Mouse (Mus musculus) intestine, embryonic 16.5 days (tissue): ENCODE data around the gene Dppa2. TPM values are rescaled to one million over a fixed set of nuclear protein-coding genes. Genes with fewer than 3 reads are reported as not detected.
"Not testable (repeated sequence)": the region's sequence is repeated elsewhere in the genome, so short reads cannot be mapped to it uniquely, and the experiment has no call there.

ENCODE experiments used
- ATAC-seq: fragments of 200-750 bp; cut with Nextera tagmentation; 2 replicates; pipeline ENCODE4 v1.8.0; 2017; ENCODE audit warnings: moderate TSS enrichment, moderate library complexity
- H3K27ac ChIP-seq: fragments of 300-500 bp; sonication (generic); 2 replicates; pipeline ENCODE4 v1.5.1; 2014; ENCODE audit warnings: mild to moderate bottlenecking, low read length
- H3K27me3 ChIP-seq: fragments of 300-500 bp; sonication (generic); replicated peaks from 2 replicates; pipeline ENCODE4 v1.6.1; 2014; ENCODE audit warnings: low read length, control low read depth, mixed read lengths; ENCODE audit not compliant: control insufficient read depth, insufficient read depth
- H3K36me3 ChIP-seq: fragments of 300-500 bp; sonication (generic); 2 replicates; pipeline ENCODE4 v1.6.1; 2014; ENCODE audit warnings: low read length, control low read depth; ENCODE audit not compliant: control insufficient read depth, insufficient read depth
- H3K4me1 ChIP-seq: fragments of 300-500 bp; sonication (generic); 2 replicates; pipeline ENCODE4 v1.6.1; 2014; ENCODE audit warnings: low read length, control low read depth, mixed read lengths; ENCODE audit not compliant: control insufficient read depth, insufficient read depth
- H3K4me2 ChIP-seq: fragments of 300-500 bp; sonication (generic); 2 replicates; pipeline ENCODE4 v1.6.1; 2014; ENCODE audit warnings: low read depth, low read length, control low read depth
- H3K4me3 ChIP-seq: fragments of 300-500 bp; sonication (generic); 2 replicates; pipeline ENCODE4 v1.5.1; 2014; ENCODE audit warnings: mild to moderate bottlenecking, low read length
- H3K9ac ChIP-seq: fragments of 300-500 bp; sonication (generic); 2 replicates; pipeline ENCODE4 v1.6.1; 2014; ENCODE audit warnings: low read depth, low read length
- H3K9me3 ChIP-seq: fragments of 300-500 bp; sonication (generic); 2 replicates; pipeline ENCODE4 v1.6.1; 2016; ENCODE audit warnings: low read length, control low read depth; ENCODE audit not compliant: control insufficient read depth
- WGBS: fragments of 180-500 bp; shearing (Covaris S2); extraction: QIAGEN DNeasy Blood & Tissue Kit; methylation state at CpG from one replicate; pipeline ENCODE4 v1.1.7; 2014; 5-methylcytosine and 5-hydroxymethylcytosine counted together
- polyA plus RNA-seq: library from polyadenylated mRNA; unstranded; fragments of >200 nt; fragmentation: Nextera tagmentation; extraction: Ambion mirVana; gene quantifications from 2 replicates; pipeline ENCODE4 v1.2.1, GENCODE M21; 2015

The Dppa2 gene
- polyA plus RNA-seq, 1 experiment from 2014 or later: 0.06 TPM

- no peaks in the 10 kb centered on the region for H3K27me3 ChIP-seq
- no peaks in the 10 kb centered on the region for H3K9me3 ChIP-seq
- no peak overlapping the region for H3K4me3 ChIP-seq
- H3K36me3 ChIP-seq: no peaks in the 10 kb centered on the region
- WGBS: 47% methylated on average over 14 of the region's 14 CpGs
- no peaks in the 10 kb centered on the region for H3K4me1 ChIP-seq
- H3K9ac ChIP-seq: no peak overlapping the region
- H3K27ac ChIP-seq: no peak overlapping the region
- peak; percentile 59 for ATAC-seq
- no peak overlapping the region for H3K4me2 ChIP-seq
These were observed 6.1 kb upstream of the Dppa2 start for GRCm38 (mm10) chr16:48297384-48298136.

DNA sequence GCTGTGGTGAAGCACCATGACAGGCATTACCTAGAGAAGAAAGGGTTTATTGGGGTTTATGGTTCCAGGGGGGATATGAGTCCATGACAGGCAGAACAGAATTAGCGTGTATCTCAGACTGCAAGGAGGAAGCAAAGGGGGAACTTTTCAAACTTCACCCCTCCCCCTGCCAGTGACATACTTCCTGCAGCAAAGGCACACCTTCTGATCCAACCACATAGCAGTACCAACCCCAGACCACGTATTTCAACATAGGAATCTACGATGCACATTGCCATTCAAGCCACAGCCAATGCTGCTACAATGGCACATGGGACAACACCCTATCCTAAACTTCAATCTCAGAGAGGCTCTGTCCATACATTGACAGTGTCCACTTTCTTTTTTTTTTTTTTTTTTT, 3.8 kb upstream of the Dppa2 start:
- Histone ChIP-seq H3K4me3 (no peak overlapping the region), H3K9me3 (no peaks in the 10 kb centered on the region), H3K9ac (no peak overlapping the region), H3K4me2 (no peak overlapping the region), H3K27ac (no peak overlapping the region), H3K4me1 (0 out of 2 replicates have a peak, but pooled peaks cover 2% of the 10 kb centered on the region), H3K27me3 (no peaks in the 10 kb centered on the region), H3K36me3 (no peaks in the 10 kb centered on the region)
- 80% methylated on average over 3 of the region's 3 CpGs for WGBS
- ATAC-seq: no peak

DNA sequence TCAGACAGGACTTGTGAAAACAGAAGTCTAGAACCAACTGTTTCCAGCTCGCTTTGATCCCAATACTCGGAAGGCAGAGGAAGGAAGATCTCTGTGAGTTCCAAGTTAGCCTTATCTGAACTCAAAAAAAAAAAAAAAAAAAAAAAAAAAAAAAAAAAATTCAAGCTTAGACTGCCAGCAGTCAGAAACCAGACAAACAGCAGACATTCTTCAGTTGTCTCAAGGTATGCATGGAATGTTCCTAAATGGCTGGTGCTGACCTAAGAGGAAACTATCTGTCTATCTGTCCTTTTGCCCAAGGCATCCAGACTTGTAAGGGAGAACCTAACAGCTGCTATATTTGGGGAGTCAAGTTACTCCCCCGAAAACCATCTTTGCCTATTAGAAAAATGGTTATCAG, 275 bp downstream of the Dppa2 start:
- Histone ChIP-seq H3K36me3 (no peaks in the 10 kb centered on the region), H3K4me3 (no peak overlapping the region), H3K9ac (no peak overlapping the region), H3K9me3 (no peaks in the 10 kb centered on the region), H3K4me2 (no peak overlapping the region), H3K27ac (no peak overlapping the region), H3K27me3 (no peaks in the 10 kb centered on the region), H3K4me1 (0 out of 2 replicates have a peak, but pooled peaks cover 2% of the 10 kb centered on the region)
- no peak for ATAC-seq
- 57% methylated on average over 3 of the region's 3 CpGs for WGBS

- not testable (repeated sequence) for H3K4me2 ChIP-seq
These were observed 5.2 kb downstream of the Dppa2 start for GRCm38 (mm10) chr16:48308916-48309315.

GRCm38 (mm10) chr16:48309912-48310630, 6.4 kb downstream of the Dppa2 start:
- H3K27me3 ChIP-seq: no peaks in the 10 kb centered on the region
- no peaks in the 10 kb centered on the region for H3K4me1 ChIP-seq
- H3K36me3 ChIP-seq: no peaks in the 10 kb centered on the region
- ATAC-seq: no peak
- H3K4me3 ChIP-seq: no peak overlapping the region
- H3K27ac ChIP-seq: no peak overlapping the region
- WGBS: 78% methylated on average over 12 of the region's 12 CpGs
- no peak overlapping the region for H3K4me2 ChIP-seq
- H3K9ac ChIP-seq: no peak overlapping the region
- H3K9me3 ChIP-seq: no peaks in the 10 kb centered on the region

More at GRCm38 (mm10) chr16:48308916-48309315, 5.2 kb downstream of the Dppa2 start:
- not testable (repeated sequence) for ATAC-seq, H3K27ac ChIP-seq, H3K27me3 ChIP-seq, H3K36me3 ChIP-seq, H3K9me3 ChIP-seq, H3K4me1 ChIP-seq, H3K4me3 ChIP-seq, H3K9ac ChIP-seq
- 95% methylated on average over 10 of the region's 10 CpGs for WGBS

DNA sequence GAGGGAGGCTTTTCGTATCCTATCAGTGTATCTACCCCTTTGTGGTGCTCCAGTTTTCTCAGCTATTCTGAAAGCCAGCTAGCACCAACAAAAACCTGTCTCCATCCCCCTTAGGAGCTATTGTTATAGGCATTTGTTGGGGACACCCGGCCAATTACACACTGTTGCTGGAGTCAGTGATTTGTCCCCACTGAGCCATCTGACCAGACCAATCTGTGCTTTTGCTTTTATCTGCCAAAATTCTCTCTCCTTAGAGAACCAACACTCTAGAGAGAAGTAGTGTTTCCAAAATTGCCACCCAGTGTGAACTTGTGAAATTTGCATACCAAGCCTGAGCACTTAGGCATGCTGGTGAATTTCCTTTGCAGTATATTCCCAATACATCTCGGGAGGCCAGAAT, 11.6 kb downstream of the Dppa2 start:
- ATAC-seq: no peak
- WGBS: 84% methylated on average over 3 of the region's 3 CpGs
- H3K36me3 ChIP-seq: no peaks in the 10 kb centered on the region
- no peaks in the 10 kb centered on the region for H3K4me1 ChIP-seq
- no peak overlapping the region for H3K4me2 ChIP-seq
- no peak overlapping the region for H3K27ac ChIP-seq
- H3K9ac ChIP-seq: no peak overlapping the region
- H3K9me3 ChIP-seq: no peaks in the 10 kb centered on the region
- H3K27me3 ChIP-seq: no peaks in the 10 kb centered on the region
- no peak overlapping the region for H3K4me3 ChIP-seq

DNA sequence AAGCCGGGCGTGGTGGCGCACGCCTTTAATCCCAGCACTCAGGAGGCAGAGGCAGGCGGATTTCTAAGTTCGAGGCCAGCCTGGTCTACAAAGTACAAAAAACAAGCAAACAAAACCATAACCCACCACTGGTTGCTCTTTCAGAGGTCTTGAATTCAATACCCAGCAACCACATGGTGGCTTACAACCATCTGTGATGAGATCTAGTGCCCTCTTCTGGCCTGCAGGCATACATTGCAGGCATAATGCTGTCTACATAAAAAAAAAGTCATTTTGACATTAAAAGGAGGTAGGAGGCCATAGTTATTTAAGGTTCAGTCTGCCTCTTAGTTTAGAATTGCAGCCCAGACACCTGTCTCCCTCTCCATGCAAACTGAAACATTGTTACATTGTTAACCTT, 17.1 kb downstream of the Dppa2 start:
- Histone ChIP-seq H3K36me3 (no peaks in the 10 kb centered on the region), H3K4me1 (no peaks in the 10 kb centered on the region), H3K4me3 (no peak overlapping the region), H3K9me3 (no peaks in the 10 kb centered on the region), H3K9ac (no peak overlapping the region), H3K27ac (no peak overlapping the region), H3K4me2 (no peak overlapping the region), H3K27me3 (no peaks in the 10 kb centered on the region)
- ATAC-seq: no peak
- 96% methylated on average over 6 of the region's 6 CpGs for WGBS

GRCm38 (mm10) chr16:48323133-48323532, 19.4 kb downstream of the Dppa2 start:
- H3K27me3 ChIP-seq: no peaks in the 10 kb centered on the region
- H3K36me3 ChIP-seq: no peaks in the 10 kb centered on the region
- no peak overlapping the region for H3K4me3 ChIP-seq
- H3K9ac ChIP-seq: no peak overlapping the region
- ATAC-seq: no peak
- WGBS: 64% methylated on average over 6 of the region's 6 CpGs
- no peak overlapping the region for H3K4me2 ChIP-seq
- no peaks in the 10 kb centered on the region for H3K4me1 ChIP-seq
- no peak overlapping the region for H3K27ac ChIP-seq
- H3K9me3 ChIP-seq: no peaks in the 10 kb centered on the region

DNA sequence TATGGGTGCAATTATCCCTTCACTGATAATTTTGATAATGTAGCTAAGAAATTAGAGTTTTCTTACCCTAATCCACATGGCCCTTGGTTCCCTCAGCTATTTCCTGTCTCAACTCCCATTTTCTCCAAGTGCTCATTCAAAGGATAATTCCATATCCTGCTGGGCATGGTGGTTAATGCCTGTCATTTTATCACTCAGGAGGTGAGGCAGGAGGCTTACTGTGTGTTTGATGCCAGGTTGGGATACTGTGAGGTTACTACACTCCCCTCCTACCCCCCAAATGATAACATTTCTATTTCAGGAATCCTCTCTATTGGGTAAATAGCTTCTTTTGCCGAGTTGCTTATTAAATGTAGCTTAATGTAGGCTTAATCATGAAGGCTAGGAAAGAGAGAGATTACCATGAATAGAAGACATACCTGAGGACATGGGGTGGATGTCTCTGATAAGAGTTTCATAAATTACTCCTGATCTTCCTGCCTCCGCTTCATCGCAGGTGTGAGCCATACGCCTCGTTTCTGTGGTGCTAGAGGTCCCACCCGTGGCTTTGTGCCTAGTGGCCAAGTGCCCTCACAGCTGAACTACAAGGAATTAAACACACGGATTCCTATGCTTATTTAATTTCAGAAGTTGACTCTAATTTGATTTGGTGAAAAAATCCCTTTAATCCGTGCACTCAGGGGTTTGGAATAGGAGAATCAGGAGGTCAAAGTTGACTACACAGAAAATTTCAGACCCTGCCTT, 20.1 kb downstream of the Dppa2 start:
- Histone ChIP-seq H3K9me3 (no peaks in the 10 kb centered on the region), H3K4me3 (no peak overlapping the region), H3K27me3 (no peaks in the 10 kb centered on the region), H3K4me2 (no peak overlapping the region), H3K27ac (no peak overlapping the region), H3K4me1 (no peaks in the 10 kb centered on the region), H3K36me3 (no peaks in the 10 kb centered on the region), H3K9ac (no peak overlapping the region)
- WGBS: 90% methylated on average over 8 of the region's 8 CpGs
- no peak for ATAC-seq
